Mouse (Mus musculus): Measurements from ENCODE around the gene Aff1. TPM values are rescaled to one million over a fixed set of nuclear protein-coding genes. Genes with fewer than 3 reads are reported as not detected.

The Aff1 gene
- total RNA-seq, 2 experiments from 2014 or later, result 36.1 to 93.5 TPM

DNA sequence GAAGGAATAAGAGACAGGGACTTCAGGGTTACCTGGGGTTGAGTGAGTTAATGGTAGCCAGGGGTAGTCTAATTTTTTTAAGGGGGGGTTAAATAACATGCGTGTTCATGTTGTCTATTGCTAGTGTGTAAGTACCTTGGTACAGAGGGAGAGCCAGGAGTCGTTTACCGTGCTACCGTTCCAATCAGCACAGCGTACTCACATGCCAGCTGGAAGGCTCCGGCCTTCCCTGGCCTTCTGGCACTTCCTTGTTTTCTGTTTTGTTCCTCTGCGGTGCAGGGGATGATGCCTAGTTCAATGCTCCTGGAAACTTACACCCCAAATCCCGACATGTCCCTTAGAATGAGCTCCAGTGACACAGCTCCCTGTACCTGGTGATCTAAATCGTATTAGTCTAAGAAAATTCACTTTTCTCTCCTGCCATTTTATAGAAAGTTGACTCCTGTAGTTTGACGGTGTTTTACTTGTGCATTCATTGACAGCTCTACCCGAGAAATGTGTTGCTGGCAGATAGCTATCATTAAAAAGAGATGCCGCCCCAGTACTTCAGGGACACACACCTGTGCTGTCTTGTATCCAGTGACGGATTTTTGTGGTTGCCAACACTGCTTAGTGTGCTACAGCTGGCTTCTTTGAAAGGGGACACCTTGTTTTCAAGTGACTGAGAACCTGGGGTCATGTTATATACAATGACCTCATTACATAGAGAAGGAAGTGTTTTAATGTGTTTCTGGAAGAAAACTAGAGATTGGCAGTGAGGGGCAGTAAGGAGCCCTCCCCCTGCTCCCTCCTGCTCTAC lies 129.5 kb downstream of the Aff1 start:
- no peak for ATAC-seq (replicated peaks; ENCODE audit: poor library complexity, severe bottlenecking)

DNA sequence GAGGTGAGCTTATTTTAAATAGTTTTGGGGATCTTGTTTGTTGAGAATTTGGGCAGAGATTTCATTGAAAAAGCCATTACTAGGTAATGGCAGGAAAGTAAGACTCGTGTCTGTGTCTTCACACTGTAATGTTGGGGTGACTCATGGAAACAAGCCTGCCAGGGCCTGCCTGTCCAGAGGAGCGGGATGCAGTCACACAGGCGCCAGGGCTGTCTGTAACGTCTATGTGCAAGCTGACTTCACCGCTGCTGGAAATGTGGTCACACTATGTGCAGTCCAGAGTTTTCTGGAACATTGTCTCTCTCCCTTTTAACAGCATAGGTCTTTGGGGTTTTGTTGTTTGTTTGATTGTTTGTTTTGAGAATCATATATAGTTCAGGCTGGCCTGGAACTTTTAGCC lies 130.8 kb downstream of the Aff1 start:
- no peak for ATAC-seq (replicated peaks; ENCODE audit: poor library complexity, severe bottlenecking)

DNA sequence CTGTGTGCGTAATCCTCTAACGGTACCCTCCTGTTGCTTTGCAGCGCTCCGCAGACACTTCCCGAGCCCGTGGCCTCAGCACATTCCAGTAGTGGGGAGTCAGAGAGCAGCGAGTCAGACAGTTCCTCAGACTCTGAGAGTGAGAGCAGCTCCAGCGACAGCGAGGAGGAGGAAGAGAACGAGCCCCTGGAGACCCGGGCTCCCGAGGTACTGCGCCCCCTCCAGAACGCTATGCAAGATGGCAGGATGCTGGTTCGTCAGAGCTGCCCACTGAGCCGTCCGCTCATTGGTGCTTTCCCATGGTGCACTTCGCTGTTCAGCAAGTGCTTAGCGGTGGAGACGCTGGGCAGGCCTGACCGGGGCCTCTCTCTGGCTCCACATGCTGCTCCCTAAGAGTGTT lies 136.1 kb downstream of the Aff1 start:
- no peak for ATAC-seq (replicated peaks; ENCODE audit: poor library complexity, severe bottlenecking)

GRCm38 (mm10) chr5:103828729-103829128 lies 136.6 kb downstream of the Aff1 start:
- ATAC-seq (replicated peaks; ENCODE audit: poor library complexity, severe bottlenecking), result no peak

DNA sequence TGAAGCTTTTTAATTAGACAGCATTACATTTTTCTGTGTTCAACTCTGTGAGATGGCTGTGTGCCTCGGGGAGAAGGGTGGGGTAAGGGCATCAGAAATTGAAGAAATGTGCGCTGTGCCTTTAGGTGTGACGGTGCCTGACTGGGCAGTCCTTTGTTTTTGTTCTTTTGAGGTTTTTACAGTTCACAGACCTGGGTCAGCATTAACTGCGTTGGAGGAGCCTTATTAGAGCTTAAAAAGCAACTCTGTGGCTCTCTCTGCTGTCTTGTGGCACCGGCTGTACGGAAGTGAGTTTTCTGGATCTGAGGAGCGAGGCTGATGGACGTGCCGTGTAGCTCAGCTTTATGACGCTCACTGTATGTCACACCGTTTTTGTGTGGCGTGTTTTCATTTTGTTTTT lies 137.0 kb downstream of the Aff1 start:
- ATAC-seq (replicated peaks; ENCODE audit: poor library complexity, severe bottlenecking), result no peak

- ATAC-seq (replicated peaks; ENCODE audit: poor library complexity, severe bottlenecking), result no peak
Measured at GRCm38 (mm10) chr5:103830886-103831285, 138.7 kb downstream of the Aff1 start.

DNA sequence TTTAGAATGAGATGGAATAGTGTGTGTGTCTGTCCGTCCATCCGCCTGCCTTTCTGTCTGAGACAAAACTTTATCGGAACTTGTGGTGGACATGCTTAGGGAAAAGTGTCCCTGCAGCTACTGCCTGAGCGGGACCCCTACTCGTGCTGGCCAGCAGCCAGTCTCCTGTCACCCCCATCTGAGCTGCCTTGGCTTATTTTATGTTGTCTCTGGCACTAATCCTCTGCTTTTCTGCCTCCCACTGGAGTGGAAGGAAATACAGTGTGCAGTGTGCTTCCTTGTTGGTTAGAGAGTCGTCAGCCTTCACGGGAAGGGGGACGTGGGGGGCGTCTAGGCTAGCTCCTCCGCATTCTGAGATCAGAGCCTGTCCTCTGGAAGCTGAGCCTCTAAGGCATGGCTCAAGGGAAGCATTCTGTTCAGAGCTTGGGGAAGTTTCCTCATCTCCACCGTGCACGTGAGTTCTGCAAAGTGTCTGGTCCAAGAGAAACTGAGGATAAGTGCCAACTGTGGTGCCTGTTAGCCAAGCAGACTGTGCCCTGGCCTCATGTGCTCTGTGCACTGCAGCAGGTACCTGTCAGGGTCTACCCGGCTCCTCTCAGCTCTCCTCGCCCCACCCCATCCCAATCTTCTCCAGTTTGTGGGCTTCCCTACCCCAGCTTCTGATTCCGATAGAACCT lies 143.4 kb downstream of the Aff1 start:
- ATAC-seq (replicated peaks; ENCODE audit: poor library complexity, severe bottlenecking), result no peak

- ATAC-seq (replicated peaks; ENCODE audit: poor library complexity, severe bottlenecking), result no peak
Measured at GRCm38 (mm10) chr5:103836148-103836784, 144.1 kb downstream of the Aff1 start.

- peak; percentile 76 for ATAC-seq (replicated peaks; ENCODE audit: poor library complexity, severe bottlenecking)
Measured at GRCm38 (mm10) chr5:103838550-103839264, 146.5 kb downstream of the Aff1 start.

- ATAC-seq (replicated peaks; ENCODE audit: poor library complexity, severe bottlenecking), result no peak
Measured at GRCm38 (mm10) chr5:103839265-103839626, 147.1 kb downstream of the Aff1 start.

DNA sequence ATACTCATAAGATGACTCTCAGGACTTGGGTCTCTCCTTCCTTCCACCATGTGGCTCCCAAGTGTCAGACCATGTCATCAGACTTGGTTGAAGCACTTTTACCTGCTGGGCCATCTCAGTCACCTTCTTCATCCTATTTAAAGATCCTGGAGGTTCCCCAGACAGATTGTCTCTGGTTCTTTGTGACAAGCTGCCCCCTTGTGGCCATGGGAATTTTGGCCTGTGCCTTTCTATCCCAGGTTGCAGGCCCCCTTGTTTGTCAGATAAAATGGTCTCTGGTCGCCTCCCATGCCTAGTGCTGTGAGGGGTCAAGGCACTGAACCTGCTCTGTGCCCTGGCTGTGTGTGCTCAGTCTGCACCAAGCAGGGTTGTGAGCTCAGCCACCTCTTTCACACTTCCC lies 151.8 kb downstream of the Aff1 start:
- no peak; the same call in 1 of the 2 replicates for ATAC-seq (replicated peaks; ENCODE audit: poor library complexity, severe bottlenecking)

GRCm38 (mm10) chr5:103845418-103846153 lies 153.4 kb downstream of the Aff1 start:
- no peak for ATAC-seq (replicated peaks; ENCODE audit: poor library complexity, severe bottlenecking)

DNA sequence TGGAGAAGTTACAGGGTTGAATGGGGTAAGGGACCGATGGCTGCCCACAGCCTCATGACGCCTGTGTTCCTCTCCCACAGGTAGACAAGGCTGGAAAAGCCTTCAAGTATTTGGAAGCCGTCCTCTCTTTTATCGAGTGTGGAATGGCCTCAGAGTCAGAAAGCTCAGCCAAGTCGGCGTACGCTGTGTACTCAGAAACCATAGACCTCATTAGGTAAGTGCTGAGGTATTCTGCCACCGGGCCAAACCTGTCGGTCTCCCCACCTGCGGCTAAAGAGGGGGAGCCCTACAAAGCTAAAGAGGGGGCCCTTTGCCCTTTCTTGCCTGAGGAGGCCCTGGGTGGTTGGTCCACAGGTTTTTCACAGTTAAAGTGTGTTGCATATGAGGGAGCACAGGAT lies 154.0 kb downstream of the Aff1 start:
- ATAC-seq (replicated peaks; ENCODE audit: poor library complexity, severe bottlenecking), result no peak

- ATAC-seq (replicated peaks; ENCODE audit: poor library complexity, severe bottlenecking), result no peak
Measured at GRCm38 (mm10) chr5:103846609-103847008, 154.4 kb downstream of the Aff1 start.

DNA sequence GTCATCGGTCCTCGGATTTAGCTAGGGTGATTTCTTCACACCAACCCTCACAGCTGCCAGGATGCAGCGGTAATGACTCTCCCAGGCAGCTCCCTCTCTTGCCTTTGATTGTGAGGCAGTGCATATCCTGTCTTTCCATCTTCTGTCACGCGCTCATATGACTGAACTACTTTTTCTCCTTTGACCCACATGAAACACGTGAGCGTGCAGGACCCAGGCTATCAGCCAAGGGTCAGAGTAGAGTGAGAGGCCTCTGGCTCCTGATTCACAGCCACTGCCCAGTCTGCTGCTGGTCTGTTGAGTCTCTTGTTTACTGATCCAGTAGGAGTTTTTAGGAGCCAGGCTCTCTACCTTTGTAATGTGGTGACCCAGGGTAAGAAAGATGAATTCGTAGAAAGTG lies 156.4 kb downstream of the Aff1 start:
- no peak for ATAC-seq (replicated peaks; ENCODE audit: poor library complexity, severe bottlenecking)

DNA sequence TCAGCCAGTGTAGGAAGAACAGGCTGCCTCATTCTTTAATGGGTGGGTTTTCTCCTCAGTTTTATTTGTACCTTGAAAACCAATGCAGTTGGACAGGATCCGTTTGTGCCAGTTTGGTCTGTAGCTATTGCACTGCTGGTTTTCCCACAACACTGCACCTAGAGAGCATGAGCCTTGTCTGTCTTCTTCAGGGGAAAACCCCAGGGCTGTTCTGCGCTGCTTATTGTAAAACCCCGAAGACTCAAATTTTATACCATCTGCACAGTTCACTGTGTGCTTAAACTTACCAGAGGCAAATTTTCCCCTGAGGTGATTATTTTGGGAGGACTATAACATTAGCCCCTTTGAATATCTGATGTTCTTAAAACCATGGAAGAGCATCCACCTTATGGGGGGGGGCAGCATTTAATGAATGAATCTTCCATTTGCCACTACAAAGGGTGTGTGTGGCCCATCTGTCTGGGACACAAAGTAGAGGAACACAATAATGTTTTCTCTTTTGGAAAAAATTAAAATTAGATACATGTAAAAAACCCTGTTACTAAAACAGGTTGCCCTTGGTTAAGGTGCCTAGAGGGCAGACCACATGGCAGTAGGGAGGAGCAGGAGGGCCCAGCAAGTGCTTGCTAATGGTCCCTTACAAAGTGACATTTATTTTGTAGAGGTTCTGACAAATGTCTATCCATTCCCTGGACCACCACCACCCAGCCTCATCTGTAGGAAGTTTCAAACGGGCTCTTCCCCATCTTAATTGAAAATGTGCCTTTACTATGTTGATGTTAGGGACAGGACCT lies 160.8 kb downstream of the Aff1 start:
- ATAC-seq (replicated peaks; ENCODE audit: poor library complexity, severe bottlenecking), result no peak

GRCm38 (mm10) chr5:103854041-103854806 lies 162.1 kb downstream of the Aff1 start:
- peak; percentile 18; the same call in 1 of the 2 replicates for ATAC-seq (replicated peaks; ENCODE audit: poor library complexity, severe bottlenecking)

- ATAC-seq (replicated peaks; ENCODE audit: poor library complexity, severe bottlenecking), result no peak
Measured at GRCm38 (mm10) chr5:103854807-103855194, 162.6 kb downstream of the Aff1 start.
